In genomic region chr5:31193631-31194281, GRCm38 (mm10) we compare ENCODE assay signal across 8 mouse cellular contexts. TPM values are rescaled to one million over a fixed set of nuclear protein-coding genes. Genes with fewer than 3 reads are reported as not detected.
DNase-seq lines count a peak whose midpoint lies in the region; ATAC-seq and TF ChIP-seq lines count a peak whose summit lies in the region.

No protein-coding gene starts in this region.

- H3K27ac ChIP-seq in lung, postnatal 0 days (ENCODE audit: low read length) = peak overlapping the region; percentile 90
- peak overlapping the region; percentile 87 for H3K27ac ChIP-seq in embryonic facial prominence, embryonic 14.5 days (replicated peaks; ENCODE audit: low read depth, low read length)
- peak overlapping the region; percentile 96 for H3K27ac ChIP-seq in intestine, postnatal 0 days (ENCODE audit: low read depth, low read length)
- peak overlapping the region; percentile 80 for H3K27ac ChIP-seq in neural tube, embryonic 14.5 days (ENCODE audit: low read depth, low read length)

- no peaks in the 10 kb centered on the region; the same call in 1 of the 2 replicates for H3K4me1 ChIP-seq in lung, postnatal 0 days (ENCODE audit: insufficient read depth, low read depth, low read length)
- H3K4me1 ChIP-seq in embryonic facial prominence, embryonic 14.5 days (ENCODE audit: control insufficient read depth, insufficient read depth, low read length) = peaks cover 9% of the 10 kb centered on the region
- no peaks in the 10 kb centered on the region; the same call in 1 of the 2 replicates for H3K4me1 ChIP-seq in intestine, postnatal 0 days (replicated peaks; ENCODE audit: control insufficient read depth, insufficient read depth, low read length)
- H3K4me1 ChIP-seq in neural tube, embryonic 14.5 days (ENCODE audit: control insufficient read depth, insufficient read depth, low read length) = peaks cover 17% of the 10 kb centered on the region

- no peak for DNase-seq in lung, postnatal 0 days (ENCODE audit: low spot score)
- DNase-seq in lung, adult 18-20 months = no peak
- DNase-seq in embryonic facial prominence, embryonic 14.5 days (ENCODE audit: low spot score) = peak; percentile 6
- no peak for DNase-seq in frontal cortex, postnatal 25 days (ENCODE audit: low spot score in 2 of 2)
- no peak for DNase-seq in natural killer cell, adult 2 months (ENCODE audit: low spot score in 2 of 2)
- no peak for DNase-seq in right cerebral cortex, postnatal 14 days

- no peak for TF ChIP-seq CTCF in lung, postnatal 0 days (IDR thresholded peaks at IDR 0.05)
- TF ChIP-seq CTCF in intestine, postnatal 0 days (IDR thresholded peaks at IDR 0.05; ENCODE audit: low read depth) = no peak

- H3K27me3 ChIP-seq in lung, postnatal 0 days (replicated peaks; ENCODE audit: insufficient read depth, low read length) = no peaks in the 10 kb centered on the region
- no peaks in the 10 kb centered on the region for H3K27me3 ChIP-seq in embryonic facial prominence, embryonic 14.5 days (replicated peaks; ENCODE audit: control insufficient read depth, insufficient read depth, low read length)
- H3K27me3 ChIP-seq in intestine, postnatal 0 days (replicated peaks; ENCODE audit: control insufficient read depth, insufficient read depth, low read length) = no peaks in the 10 kb centered on the region
- H3K27me3 ChIP-seq in neural tube, embryonic 14.5 days (ENCODE audit: control insufficient read depth, insufficient read depth, low read length) = no peaks in the 10 kb centered on the region

- peak overlapping the region; percentile 77 for H3K4me3 ChIP-seq in lung, postnatal 0 days (ENCODE audit: low read depth, low read length)
- H3K4me3 ChIP-seq in embryonic facial prominence, embryonic 14.5 days (ENCODE audit: low read depth, low read length) = peak overlapping the region; percentile 86
- peak overlapping the region; percentile 76 for H3K4me3 ChIP-seq in intestine, postnatal 0 days (ENCODE audit: low read depth, low read length)
- peak overlapping the region; percentile 72 for H3K4me3 ChIP-seq in neural tube, embryonic 14.5 days (ENCODE audit: low read depth, low read length)

- WGBS in lung, postnatal 0 days = 8% methylated on average over 25 of the region's 25 CpGs
- 10% methylated on average over 25 of the region's 25 CpGs for WGBS in embryonic facial prominence, embryonic 14.5 days
- WGBS in intestine, postnatal 0 days = 7% methylated on average over 25 of the region's 25 CpGs
- 12% methylated on average over 25 of the region's 25 CpGs for WGBS in neural tube, embryonic 14.5 days

- H3K36me3 ChIP-seq in lung, postnatal 0 days (ENCODE audit: insufficient read depth, low read length) = peaks cover 40% of the 10 kb centered on the region
- H3K36me3 ChIP-seq in embryonic facial prominence, embryonic 14.5 days (ENCODE audit: control insufficient read depth, insufficient read depth, low read length) = peaks cover 73% of the 10 kb centered on the region
- peaks cover 62% of the 10 kb centered on the region for H3K36me3 ChIP-seq in intestine, postnatal 0 days (ENCODE audit: control insufficient read depth, insufficient read depth)
- H3K36me3 ChIP-seq in neural tube, embryonic 14.5 days (ENCODE audit: control insufficient read depth, insufficient read depth, low read length) = peaks cover 56% of the 10 kb centered on the region

- ATAC-seq in lung, postnatal 0 days = no peak
- ATAC-seq in embryonic facial prominence, embryonic 14.5 days (ENCODE audit: low read depth) = no peak
- ATAC-seq in intestine, postnatal 0 days = peak; percentile 17; the same call in 1 of the 2 replicates
- no peak for ATAC-seq in neural tube, embryonic 14.5 days (ENCODE audit: low read depth)

- H3K9ac ChIP-seq in lung, postnatal 0 days (replicated peaks; ENCODE audit: low read depth) = peak overlapping the region; percentile 81
- peak overlapping the region; percentile 87 for H3K9ac ChIP-seq in embryonic facial prominence, embryonic 14.5 days (ENCODE audit: low read depth, low read length)
- H3K9ac ChIP-seq in intestine, postnatal 0 days (ENCODE audit: low read depth, low read length) = peak overlapping the region; percentile 88
- H3K9ac ChIP-seq in neural tube, embryonic 14.5 days (replicated peaks; ENCODE audit: low read depth, low read length) = peak overlapping the region; percentile 74

- peak overlapping the region; percentile 69 for H3K4me2 ChIP-seq in lung, postnatal 0 days (replicated peaks; ENCODE audit: low read depth, low read length)
- peak overlapping the region; percentile 92 for H3K4me2 ChIP-seq in embryonic facial prominence, embryonic 14.5 days (ENCODE audit: low read depth, low read length)
- H3K4me2 ChIP-seq in intestine, postnatal 0 days (replicated peaks; ENCODE audit: low read depth) = peak overlapping the region; percentile 77
- H3K4me2 ChIP-seq in neural tube, embryonic 14.5 days (ENCODE audit: low read depth, low read length) = peak overlapping the region; percentile 95

- H3K9me3 ChIP-seq in lung, postnatal 0 days (ENCODE audit: low read length) = no peaks in the 10 kb centered on the region
- H3K9me3 ChIP-seq in embryonic facial prominence, embryonic 14.5 days (ENCODE audit: control insufficient read depth, low read length) = no peaks in the 10 kb centered on the region
- H3K9me3 ChIP-seq in intestine, postnatal 0 days (ENCODE audit: control insufficient read depth) = no peaks in the 10 kb centered on the region
- no peaks in the 10 kb centered on the region for H3K9me3 ChIP-seq in neural tube, embryonic 14.5 days (ENCODE audit: control insufficient read depth, low read length)

- TF ChIP-seq EP300 in lung, postnatal 0 days (IDR thresholded peaks at IDR 0.05) = no peak

RNA-seq across cellular contexts. Expression of gene Eif2b4, which starts 0.5 kb away (rescaled TPM):
- polyA plus RNA-seq in lung, postnatal 0 days (2015; fragmentation: Nextera tagmentation; extraction: Ambion mirVana) = 44.4 and 45.0 TPM in 2 replicates
- polyA plus RNA-seq in embryonic facial prominence, embryonic 14.5 days (2014; fragmentation: Nextera tagmentation; extraction: Ambion mirVana) = 55.5 and 58.0 TPM in 2 replicates
- polyA plus RNA-seq in intestine, postnatal 0 days (2015; fragmentation: Nextera tagmentation; extraction: Ambion mirVana) = 43.7 and 45.1 TPM in 2 replicates
- 78.6 and 79.0 TPM in 2 replicates for polyA plus RNA-seq in neural tube, embryonic 14.5 days (2014; fragmentation: Nextera tagmentation; extraction: Ambion mirVana)

RNA-seq across cellular contexts. Expression of gene Snx17, which starts 0.7 kb away (rescaled TPM):
- 103 and 106 TPM in 2 replicates for polyA plus RNA-seq in lung, postnatal 0 days (2015; fragmentation: Nextera tagmentation; extraction: Ambion mirVana)
- 124 and 141 TPM in 2 replicates for polyA plus RNA-seq in embryonic facial prominence, embryonic 14.5 days (2014; fragmentation: Nextera tagmentation; extraction: Ambion mirVana)
- 122 and 130 TPM in 2 replicates for polyA plus RNA-seq in intestine, postnatal 0 days (2015; fragmentation: Nextera tagmentation; extraction: Ambion mirVana)
- 102 and 111 TPM in 2 replicates for polyA plus RNA-seq in neural tube, embryonic 14.5 days (2014; fragmentation: Nextera tagmentation; extraction: Ambion mirVana)

RNA-seq across cellular contexts. Expression of gene Zfp513, which starts 8.3 kb away (rescaled TPM):
- 6.6 and 7.4 TPM in 2 replicates for polyA plus RNA-seq in lung, postnatal 0 days (2015; fragmentation: Nextera tagmentation; extraction: Ambion mirVana)
- 5.4 and 5.8 TPM in 2 replicates for polyA plus RNA-seq in embryonic facial prominence, embryonic 14.5 days (2014; fragmentation: Nextera tagmentation; extraction: Ambion mirVana)
- 6.8 and 7.3 TPM in 2 replicates for polyA plus RNA-seq in intestine, postnatal 0 days (2015; fragmentation: Nextera tagmentation; extraction: Ambion mirVana)
- 7.4 and 9.3 TPM in 2 replicates for polyA plus RNA-seq in neural tube, embryonic 14.5 days (2014; fragmentation: Nextera tagmentation; extraction: Ambion mirVana)

RNA-seq across cellular contexts. Expression of gene Gtf3c2, which starts 13.8 kb away (rescaled TPM):
- polyA plus RNA-seq in lung, postnatal 0 days (2015; fragmentation: Nextera tagmentation; extraction: Ambion mirVana) = 24.2 and 26.2 TPM in 2 replicates
- polyA plus RNA-seq in embryonic facial prominence, embryonic 14.5 days (2014; fragmentation: Nextera tagmentation; extraction: Ambion mirVana) = 47.5 and 59.9 TPM in 2 replicates
- 23.1 and 26.2 TPM in 2 replicates for polyA plus RNA-seq in intestine, postnatal 0 days (2015; fragmentation: Nextera tagmentation; extraction: Ambion mirVana)
- polyA plus RNA-seq in neural tube, embryonic 14.5 days (2014; fragmentation: Nextera tagmentation; extraction: Ambion mirVana) = 55.5 and 60.3 TPM in 2 replicates

RNA-seq across cellular contexts. Expression of gene Gm29609, which starts 14.0 kb away (rescaled TPM):
- 0.73 TPM in 1 of 2 replicates, not detected in the other for polyA plus RNA-seq in lung, postnatal 0 days (2015; fragmentation: Nextera tagmentation; extraction: Ambion mirVana)
- polyA plus RNA-seq in embryonic facial prominence, embryonic 14.5 days (2014; fragmentation: Nextera tagmentation; extraction: Ambion mirVana) = 0.54 and 0.68 TPM in 2 replicates
- polyA plus RNA-seq in intestine, postnatal 0 days (2015; fragmentation: Nextera tagmentation; extraction: Ambion mirVana) = 0.53 and 1.0 TPM in 2 replicates
- 2.3 and 2.5 TPM in 2 replicates for polyA plus RNA-seq in neural tube, embryonic 14.5 days (2014; fragmentation: Nextera tagmentation; extraction: Ambion mirVana)
